Mouse (Mus musculus) retina, postnatal 1 day (tissue): ENCODE measurements around the gene Fli1.
A peak's percentile ranks its signal among the peaks of the same experiment; 100 is the strongest.

ENCODE experiments used
- DNase-seq: peaks from one replicate; pipeline ENCODE4 v3.0.0-alpha.2; 2012

Gene Fli1

GRCm38 (mm10) chr9:32394761-32395161 lies 147.9 kb downstream of the Fli1 start:
- no peak for DNase-seq

- DNase-seq: no peak
These were observed 149.9 kb downstream of the Fli1 start for GRCm38 (mm10) chr9:32392716-32393115.

- DNase-seq: no peak
These were observed 151.0 kb downstream of the Fli1 start for GRCm38 (mm10) chr9:32391701-32392100.

GRCm38 (mm10) chr9:32391092-32391491 lies 151.6 kb downstream of the Fli1 start:
- no peak for DNase-seq

- peak; percentile 36 for DNase-seq
These were observed 154.5 kb downstream of the Fli1 start for GRCm38 (mm10) chr9:32388120-32388519.

- no peak for DNase-seq
These were observed 157.8 kb downstream of the Fli1 start for GRCm38 (mm10) chr9:32384906-32385305.

- DNase-seq: no peak
These were observed 165.6 kb downstream of the Fli1 start for GRCm38 (mm10) chr9:32376863-32377590.

- DNase-seq: no peak
These were observed 166.6 kb downstream of the Fli1 start for GRCm38 (mm10) chr9:32376031-32376430.

- no peak for DNase-seq
These were observed 169.0 kb downstream of the Fli1 start for GRCm38 (mm10) chr9:32373656-32374055.
